Mouse (Mus musculus) kidney, postnatal 4 days (tissue): Measurements from ENCODE around the gene Igf1r.
A peak's percentile ranks its signal among the peaks of the same experiment; 100 is the strongest.

Source experiments
- DNase-seq, 2 experiments: peaks; one replicate each; pipeline ENCODE4 v3.0.0; 2021; ENCODE audit warnings: mixed read lengths in 2 of 2

The Igf1r gene

GRCm38 (mm10) chr7:68129077-68129511 is 176.5 kb downstream of the Igf1r start:
- peak; percentile 100 for DNase-seq

DNA sequence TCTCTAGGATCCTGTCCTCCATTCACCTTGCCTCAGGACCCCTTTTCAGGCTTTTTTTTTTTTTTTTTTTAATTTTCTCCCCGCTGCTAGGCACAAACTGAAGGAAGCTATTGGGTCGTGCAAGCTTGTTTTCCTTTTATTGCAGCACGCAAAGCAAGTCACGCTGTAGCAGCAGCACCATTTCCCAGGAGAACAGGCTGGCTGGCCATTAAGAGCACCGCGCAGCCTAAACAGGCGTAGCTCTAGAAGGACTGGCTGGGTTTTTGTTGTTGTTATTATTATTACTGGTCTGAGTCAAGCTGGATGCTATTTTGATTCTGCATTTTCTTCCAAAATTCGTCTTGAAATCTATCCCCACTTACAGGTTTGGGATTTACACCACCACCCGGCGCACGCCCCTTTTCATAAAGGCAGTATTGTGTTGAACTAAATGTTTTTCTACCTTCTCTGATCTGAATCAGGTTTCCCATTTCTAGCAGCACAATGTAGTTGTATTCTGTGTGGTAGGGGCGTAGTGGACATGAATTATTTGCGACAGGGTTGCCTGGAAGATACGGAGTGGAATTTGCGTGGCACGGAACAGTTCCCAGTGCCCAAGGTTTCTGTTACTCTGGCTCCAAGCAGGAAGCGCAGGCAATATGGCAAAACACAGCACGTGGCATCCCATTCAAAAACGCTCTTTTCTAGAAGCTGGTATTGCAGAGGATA is 177.1 kb downstream of the Igf1r start:
- peak; percentile 94 to 95 for DNase-seq

DNA sequence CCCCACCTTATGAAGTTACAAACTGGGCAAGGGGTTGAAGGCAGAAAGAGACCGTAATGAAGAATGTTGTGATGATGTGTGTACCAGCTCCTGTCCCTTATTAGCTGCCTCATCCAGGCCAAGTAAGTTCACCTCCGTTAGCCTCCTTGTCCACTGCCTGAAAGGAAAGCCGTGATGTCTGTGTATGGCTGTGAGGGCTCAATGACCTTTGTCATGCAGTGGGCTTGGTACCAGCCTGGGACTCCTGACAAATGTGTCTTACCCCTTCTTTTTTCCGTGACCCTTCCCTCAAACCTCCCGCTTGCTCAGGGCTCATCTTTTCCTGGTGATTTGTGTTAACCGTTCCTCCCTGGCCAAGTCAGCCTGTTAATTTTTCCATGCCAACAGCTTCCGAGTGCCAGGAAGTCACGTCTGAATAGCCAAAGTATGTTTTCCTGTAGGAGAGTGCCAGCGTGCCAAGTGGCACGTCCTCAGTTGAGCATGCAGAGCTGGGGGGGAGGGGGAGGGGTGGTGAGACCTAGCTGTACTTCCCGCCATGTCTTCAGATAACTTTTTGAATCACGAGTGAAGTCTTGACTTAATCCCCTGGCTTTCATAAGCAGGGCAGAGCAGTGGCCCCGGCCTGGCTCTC is 178.4 kb downstream of the Igf1r start:
- peak; percentile 35 to 62 for DNase-seq

DNA sequence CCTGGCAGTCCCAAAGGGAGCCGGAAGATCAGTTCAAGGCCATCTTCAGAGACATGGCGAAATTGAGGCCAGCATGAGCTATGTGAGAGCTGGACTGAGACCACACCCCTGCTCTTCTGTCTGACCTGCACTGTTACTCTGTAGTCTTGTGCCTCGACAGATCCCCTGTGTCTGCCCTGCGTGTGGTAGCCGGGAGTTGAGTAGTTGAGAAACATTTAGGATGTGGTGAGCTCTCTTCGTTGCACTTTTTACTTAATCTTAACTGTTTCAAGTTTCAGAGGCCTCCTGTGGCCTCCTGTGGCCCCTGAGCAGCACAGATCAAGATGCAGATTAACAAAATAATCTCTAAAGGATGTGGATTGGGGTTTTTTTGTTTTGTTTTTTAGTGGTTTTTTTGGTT is 181.1 kb downstream of the Igf1r start:
- no peak for DNase-seq

- no peak for DNase-seq
These were observed 182.3 kb downstream of the Igf1r start for GRCm38 (mm10) chr7:68134948-68135347.

DNA sequence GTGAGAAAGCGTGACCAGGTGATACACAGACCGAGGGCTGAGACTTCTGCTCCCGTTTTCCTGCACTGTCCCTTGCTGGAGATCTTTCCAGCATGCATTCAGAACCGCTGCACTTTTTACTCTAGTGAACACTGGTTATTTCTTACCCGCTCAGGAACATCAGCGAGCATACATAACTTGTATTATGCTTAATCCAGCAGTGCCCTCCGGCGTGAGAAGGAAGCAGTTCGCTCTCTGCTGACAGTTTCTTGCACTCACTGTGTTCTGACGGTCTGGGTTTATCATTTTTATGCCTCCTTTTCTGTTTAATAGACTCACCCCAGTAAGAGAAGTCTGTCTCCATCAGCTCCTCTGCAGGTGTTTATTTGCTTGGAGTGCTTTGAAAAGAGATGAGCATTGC is 183.4 kb downstream of the Igf1r start:
- no peak for DNase-seq

- peak in 1 of 2 experiments; percentile 26 for DNase-seq
These were observed 186.8 kb downstream of the Igf1r start for GRCm38 (mm10) chr7:68139384-68139783.

- DNase-seq, result no peak
These were observed 187.6 kb downstream of the Igf1r start for GRCm38 (mm10) chr7:68140041-68140807.

- no peak for DNase-seq
These were observed 191.6 kb downstream of the Igf1r start for GRCm38 (mm10) chr7:68144266-68144665.

DNA sequence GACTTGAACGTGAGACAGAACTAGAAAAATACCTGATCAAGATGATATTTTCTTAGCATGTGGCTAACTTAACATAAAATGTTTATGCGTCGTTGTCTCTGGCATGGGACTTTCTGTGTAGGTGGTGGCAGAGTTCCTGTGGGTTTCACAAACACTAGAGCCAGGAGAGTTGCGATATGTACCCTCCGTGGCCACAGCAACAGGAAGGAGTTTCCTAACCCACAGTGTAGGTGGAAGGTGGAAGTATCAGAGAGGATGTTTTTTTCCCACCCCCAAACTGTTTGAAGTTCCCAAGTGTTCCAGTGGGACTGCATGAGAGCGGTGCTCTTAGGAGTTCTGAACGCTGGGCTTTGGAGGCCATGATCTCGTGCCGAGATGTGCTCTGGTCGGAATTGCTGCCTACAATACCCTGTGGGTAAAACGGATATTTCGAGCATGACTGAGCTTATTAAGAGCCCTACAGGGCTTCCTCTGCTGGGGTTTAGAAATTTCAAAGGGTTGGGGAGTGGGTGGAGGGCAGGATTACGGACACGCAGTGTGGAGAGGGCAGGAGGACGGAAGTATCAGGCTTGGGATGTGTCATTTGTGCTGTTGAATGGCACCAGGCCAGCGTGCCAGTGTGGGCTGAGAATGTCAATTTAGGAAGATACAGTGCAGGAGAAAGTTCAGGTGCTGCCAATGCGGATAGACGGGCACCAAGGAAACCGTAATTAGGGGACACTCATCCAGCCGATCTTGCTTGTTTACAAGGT is 195.8 kb downstream of the Igf1r start:
- no peak for DNase-seq

DNA sequence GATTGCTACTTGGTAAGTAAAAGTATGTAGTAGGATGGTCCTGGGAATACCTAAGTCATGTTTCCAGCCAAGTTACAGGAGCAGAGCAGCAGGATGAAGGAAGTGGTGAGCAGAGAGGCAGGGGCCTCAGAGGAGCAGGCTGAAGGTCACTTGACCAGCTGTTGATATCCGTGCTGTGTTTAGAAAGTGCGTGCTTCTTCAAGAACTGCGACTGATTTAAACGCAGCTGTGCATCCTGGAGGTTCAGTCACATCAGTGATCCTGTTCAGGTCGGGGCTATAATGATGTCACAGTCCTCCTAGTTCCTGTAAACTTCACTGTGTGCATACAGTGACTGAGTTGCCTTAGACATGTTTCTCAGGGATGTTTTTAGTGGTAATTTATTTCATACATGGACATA is 199.3 kb downstream of the Igf1r start:
- no peak for DNase-seq

DNA sequence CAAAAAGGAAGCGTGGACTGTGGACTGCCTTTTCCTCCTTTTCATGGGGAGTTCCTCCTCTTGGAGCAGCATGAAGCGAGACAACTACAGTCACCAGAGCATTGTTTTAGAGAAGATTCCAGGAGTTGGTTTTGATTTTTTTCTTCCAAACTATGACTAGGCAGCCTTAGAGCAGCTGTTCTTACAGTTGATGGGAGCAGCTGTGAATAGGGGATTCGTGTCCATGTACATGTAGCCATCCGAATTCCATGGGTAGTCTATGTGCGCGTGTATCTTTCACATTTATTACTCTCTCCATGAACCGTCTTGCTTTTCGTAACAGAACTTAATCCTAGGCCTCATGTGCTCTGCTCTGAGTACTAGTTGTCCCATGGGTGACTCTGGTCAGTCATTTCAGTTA is 199.8 kb downstream of the Igf1r start:
- no peak for DNase-seq

- no peak for DNase-seq
These were observed 200.6 kb downstream of the Igf1r start for GRCm38 (mm10) chr7:68153269-68153668.

DNA sequence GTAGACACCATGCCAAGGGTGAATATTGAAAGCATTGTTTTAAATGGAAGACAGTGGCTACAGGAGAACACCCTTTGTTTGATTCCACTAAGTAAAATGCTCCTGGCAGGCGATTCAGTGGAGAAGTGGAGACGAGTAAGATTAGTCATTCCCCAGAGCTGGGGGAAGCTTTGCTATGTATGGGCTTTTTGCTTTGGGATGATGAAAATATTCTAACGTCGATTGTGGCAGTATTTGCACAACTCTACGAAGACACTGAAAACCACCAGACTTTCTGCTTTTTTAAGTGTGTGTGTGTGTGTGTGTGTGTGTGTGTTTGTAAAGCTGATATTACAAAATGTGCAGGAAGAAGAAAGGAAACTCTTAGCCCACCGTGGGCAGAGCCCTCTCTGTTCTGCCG is 202.0 kb downstream of the Igf1r start:
- no peak for DNase-seq

DNA sequence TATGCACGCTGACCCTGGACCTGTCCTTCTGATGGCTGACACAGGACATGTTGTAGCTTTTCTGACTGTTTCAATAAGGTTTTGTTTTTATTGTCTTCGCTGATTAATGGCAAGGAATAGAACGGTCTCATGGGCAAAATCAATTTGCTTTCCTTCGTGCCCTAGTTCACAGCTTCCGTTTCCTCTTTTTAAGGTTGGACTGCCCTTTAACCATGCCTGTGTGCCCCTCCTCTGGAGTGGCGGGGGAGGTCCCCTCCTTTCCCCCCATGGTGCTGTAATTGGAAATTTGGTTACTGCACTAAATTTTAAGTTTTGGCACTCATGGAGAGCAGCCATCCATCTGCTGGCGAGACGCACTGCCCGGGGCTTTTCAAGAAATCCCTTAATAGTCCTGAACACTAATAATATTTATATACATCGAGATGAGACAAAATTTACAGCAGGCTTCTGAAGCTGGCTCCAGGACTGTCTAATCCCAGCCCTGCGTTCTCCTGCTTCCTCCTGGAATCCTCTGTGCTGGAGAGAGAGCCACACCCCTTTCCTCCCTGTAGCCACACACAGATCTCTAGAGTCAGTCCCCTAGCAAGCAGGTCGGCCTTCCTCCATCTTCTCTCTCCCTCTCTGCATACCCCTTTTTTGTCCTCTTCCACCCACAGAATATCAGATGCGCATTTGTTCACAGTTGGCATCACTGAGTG is 207.6 kb downstream of the Igf1r start:
- DNase-seq, result peak; percentile 31 to 37

- DNase-seq, result no peak
These were observed 211.4 kb downstream of the Igf1r start for GRCm38 (mm10) chr7:68164074-68164473.

GRCm38 (mm10) chr7:68172776-68173175 is 220.1 kb downstream of the Igf1r start:
- no peak for DNase-seq

GRCm38 (mm10) chr7:68179672-68180071 is 227.0 kb downstream of the Igf1r start:
- DNase-seq, result no peak

DNA sequence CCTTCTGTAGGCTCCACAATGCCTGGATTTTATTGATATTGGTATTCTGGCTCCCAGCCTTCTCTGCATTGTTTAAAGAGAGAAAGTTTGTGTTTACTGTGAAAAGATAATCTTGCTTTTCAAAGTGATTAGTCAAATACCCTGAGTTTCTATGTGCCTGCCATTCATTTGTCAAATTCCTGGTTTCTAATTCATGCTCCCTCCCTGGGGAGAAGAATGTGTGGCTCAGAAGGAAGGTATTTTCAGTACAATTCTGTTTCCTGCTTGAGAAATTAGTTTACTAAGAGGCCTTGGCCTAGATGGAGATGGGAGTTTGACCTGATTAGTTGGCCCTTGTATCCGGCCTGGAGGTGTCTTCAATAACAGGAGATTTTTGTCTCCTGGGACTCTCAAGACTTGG is 228.5 kb downstream of the Igf1r start:
- no peak for DNase-seq

GRCm38 (mm10) chr7:68182025-68182424 is 229.4 kb downstream of the Igf1r start:
- DNase-seq, result peak; percentile 14 to 44

GRCm38 (mm10) chr7:68182773-68183172 is 230.1 kb downstream of the Igf1r start:
- DNase-seq, result peak; percentile 31 to 35

DNA sequence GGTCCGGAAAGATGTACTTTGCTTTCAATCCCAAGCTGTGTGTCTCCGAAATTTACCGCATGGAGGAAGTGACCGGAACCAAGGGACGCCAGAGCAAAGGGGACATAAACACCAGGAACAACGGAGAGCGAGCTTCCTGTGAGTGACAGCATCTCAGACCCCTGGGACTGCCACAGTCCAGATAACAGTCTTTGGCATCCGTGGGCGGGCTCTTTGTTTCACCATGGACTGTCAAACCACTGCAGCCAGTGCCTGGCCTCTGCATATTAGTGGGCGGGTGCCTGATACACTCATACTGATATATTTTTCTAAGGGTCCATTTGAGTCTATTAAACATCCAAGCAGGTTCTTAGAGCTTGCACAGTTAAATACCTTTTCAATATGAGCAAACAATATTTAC is 230.8 kb downstream of the Igf1r start:
- DNase-seq, result peak; percentile 26 to 41
